Mouse (Mus musculus) embryo, embryonic 9.5 days (tissue): ENCODE measurements around the gene Bicd2.
"Not testable (repeated sequence)": the region's sequence is repeated elsewhere in the genome, so short reads cannot be mapped to it uniquely, and the experiment has no call there.

Experiments used
- DNase-seq: peaks from one replicate; pipeline ENCODE4 v3.0.0-alpha.2; 2017; ENCODE audit errors: extremely low spot score

The Bicd2 gene

DNA sequence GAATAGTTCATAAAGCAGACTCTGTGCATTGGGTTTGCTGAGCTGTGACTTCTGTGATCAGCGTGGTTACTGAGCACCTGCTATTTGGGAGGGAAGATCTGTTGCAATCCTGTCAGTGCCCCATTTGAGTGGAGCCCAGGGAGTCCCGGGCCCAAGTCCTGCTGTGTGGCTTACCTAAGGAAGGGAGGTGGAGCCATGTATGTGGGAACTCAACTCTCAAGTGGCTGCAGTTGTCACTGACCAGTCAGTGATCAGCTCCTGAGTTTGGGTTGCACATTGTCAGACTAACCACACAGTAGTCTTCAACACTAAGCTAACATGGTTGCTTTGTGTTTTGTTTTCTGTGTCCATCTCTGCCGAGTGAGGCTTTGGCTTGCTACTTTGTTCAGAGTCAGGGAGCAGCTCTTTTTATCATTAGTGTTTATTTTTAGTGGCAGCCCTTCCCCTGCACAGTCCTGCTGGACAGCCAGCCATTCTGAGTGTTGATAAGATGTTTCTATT lies 19.6 kb downstream of the Bicd2 start:
- no peak for DNase-seq

- no peak for DNase-seq
These were observed 21.0 kb downstream of the Bicd2 start for GRCm38 (mm10) chr13:49362364-49362763.

GRCm38 (mm10) chr13:49362804-49363203 lies 21.4 kb downstream of the Bicd2 start:
- DNase-seq, result no peak

GRCm38 (mm10) chr13:49364716-49365115 lies 23.3 kb downstream of the Bicd2 start:
- no peak for DNase-seq

GRCm38 (mm10) chr13:49367657-49368440 lies 26.5 kb downstream of the Bicd2 start:
- DNase-seq, result no peak

- DNase-seq, result no peak
These were observed 28.0 kb downstream of the Bicd2 start for GRCm38 (mm10) chr13:49369404-49369803.

GRCm38 (mm10) chr13:49370216-49370615 lies 28.8 kb downstream of the Bicd2 start:
- DNase-seq, result not testable (repeated sequence)

DNA sequence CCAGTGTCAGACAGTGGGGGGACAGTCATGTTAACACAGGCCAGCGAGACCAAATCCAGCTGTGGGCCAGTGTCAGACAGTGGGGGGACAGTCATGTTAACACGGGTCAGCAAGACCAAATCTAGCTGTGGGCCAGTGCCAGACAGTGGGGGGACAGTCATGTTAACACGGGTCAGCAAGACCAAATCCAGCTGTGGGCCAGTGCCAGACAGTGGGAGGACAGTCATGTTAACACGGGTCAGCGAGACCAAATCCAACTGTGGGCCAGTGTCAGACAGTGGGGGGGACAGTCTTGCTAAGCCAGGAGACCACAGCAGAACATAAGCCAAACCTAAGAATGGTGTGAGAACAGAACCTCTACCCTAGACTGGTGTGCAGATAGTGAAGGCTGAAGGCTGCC lies 29.5 kb downstream of the Bicd2 start:
- not testable (repeated sequence) for DNase-seq

- peak; percentile 54 for DNase-seq
These were observed 30.1 kb downstream of the Bicd2 start for GRCm38 (mm10) chr13:49371428-49371899.

GRCm38 (mm10) chr13:49372370-49373060 lies 31.1 kb downstream of the Bicd2 start:
- no peak for DNase-seq

GRCm38 (mm10) chr13:49374304-49374703 lies 32.9 kb downstream of the Bicd2 start:
- DNase-seq, result no peak

DNA sequence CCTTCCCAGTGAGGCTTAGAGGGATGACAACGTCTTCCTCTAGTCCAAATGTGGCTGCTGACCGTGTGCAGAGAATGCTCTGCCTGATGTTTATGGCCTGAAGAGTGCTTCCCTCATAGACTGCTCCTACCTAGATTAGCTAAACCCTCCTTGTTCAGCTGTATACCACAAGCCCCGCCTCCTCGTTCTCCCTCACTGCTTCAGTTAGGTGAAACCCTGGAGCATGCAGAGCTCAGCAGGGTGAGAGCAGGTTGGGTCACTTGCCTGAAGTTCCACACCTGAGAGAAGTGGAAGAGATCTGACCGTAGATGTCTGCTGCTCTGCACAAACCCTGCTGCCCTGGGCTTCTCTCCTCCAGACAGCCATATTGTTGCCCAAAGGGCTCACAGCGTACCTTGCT lies 33.3 kb downstream of the Bicd2 start:
- no peak for DNase-seq

GRCm38 (mm10) chr13:49377608-49378007 lies 36.2 kb downstream of the Bicd2 start:
- DNase-seq, result no peak

- DNase-seq, result no peak
These were observed 37.9 kb downstream of the Bicd2 start for GRCm38 (mm10) chr13:49379301-49379700.

DNA sequence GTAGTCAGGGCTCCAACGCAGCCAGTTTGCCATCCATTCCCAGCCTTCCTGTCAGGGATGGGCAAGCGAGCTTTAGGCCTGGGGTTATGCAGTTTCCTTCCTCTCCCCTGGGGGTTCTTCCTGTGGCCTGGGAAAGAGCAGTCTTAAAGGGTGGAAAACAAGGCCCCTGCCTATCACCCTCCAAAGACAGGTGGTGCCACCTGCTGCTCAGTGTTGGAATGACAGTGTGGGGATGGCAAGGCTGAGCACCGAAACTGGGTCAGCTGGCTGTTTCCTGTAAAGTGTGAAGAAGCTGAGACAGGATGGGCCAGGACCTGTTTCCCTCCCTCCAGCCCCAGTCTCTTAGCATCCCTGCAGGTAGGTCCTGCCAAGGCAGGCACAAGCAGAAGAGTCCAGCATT lies 39.8 kb downstream of the Bicd2 start:
- DNase-seq, result peak; percentile 78

- no peak for DNase-seq
These were observed 41.6 kb downstream of the Bicd2 start for GRCm38 (mm10) chr13:49382997-49383396.

- no peak for DNase-seq
These were observed 43.5 kb downstream of the Bicd2 start for GRCm38 (mm10) chr13:49384751-49385463.

DNA sequence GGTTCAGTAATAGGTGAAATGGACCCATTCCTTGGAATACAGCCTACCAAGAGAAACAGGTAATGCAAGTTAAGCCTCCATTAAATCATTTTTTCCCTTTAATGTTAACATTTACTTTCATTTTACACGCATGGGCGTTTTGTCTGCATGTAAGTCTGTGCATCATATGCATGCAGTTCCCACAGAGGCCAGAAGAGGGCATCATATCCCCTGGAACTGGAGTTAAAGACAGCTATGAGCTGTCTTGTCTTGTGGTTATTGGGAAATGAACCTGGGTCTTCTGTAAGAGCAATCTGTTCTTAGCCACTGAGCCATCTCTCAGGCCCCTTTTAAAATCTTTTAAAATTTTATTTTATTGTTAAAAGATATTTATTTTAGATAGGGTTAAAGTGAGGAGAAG lies 50.0 kb downstream of the Bicd2 start:
- DNase-seq, result no peak

DNA sequence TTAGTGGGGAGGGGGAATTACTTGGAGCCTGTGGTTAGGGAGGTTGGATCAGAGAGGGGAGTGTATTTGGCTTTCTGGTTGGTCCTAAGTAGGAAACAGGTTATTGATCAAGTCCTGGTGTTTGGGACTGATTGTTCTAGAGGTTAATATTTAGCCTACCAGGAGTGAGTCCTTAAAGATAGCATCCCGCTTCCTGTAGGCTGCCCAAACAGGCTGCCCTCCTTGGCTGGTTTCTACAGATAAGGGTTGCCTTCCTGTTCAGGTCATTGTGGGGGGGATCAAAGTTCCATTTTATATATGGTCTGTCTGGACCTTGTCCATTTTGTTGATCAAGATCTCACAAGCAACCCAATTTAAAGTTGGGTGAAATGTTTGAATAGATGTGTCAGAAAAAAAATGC lies 52.2 kb downstream of the Bicd2 start:
- DNase-seq, result no peak

DNA sequence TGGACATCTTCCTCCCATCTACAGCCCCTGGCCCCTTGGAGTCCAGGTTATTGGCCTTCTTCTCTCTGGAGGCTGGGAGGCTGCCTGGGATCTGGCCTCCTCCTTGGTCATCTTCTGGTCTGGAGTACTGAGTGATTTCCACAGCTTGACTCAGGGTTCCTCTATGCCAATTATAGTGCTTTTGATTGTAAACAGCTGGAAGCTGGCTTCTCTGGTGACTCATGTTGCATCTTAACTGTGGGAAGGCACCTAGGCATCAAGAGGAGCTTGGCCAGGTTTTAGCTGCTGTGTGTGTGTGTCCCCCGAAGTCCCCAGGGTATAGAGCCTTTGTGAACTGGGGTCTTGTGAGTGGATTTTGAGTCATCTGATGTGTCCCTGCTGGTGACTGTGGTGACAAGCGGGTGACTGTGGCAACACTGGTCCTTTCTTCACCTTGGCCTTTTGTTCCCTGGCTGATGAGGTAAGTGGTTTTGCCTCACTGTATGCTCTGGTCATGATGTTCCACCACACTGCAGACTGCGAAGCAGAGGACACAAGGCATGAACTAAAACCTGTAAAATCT lies 53.6 kb downstream of the Bicd2 start:
- no peak for DNase-seq

- no peak for DNase-seq
These were observed 55.4 kb downstream of the Bicd2 start for GRCm38 (mm10) chr13:49396798-49397197.

DNA sequence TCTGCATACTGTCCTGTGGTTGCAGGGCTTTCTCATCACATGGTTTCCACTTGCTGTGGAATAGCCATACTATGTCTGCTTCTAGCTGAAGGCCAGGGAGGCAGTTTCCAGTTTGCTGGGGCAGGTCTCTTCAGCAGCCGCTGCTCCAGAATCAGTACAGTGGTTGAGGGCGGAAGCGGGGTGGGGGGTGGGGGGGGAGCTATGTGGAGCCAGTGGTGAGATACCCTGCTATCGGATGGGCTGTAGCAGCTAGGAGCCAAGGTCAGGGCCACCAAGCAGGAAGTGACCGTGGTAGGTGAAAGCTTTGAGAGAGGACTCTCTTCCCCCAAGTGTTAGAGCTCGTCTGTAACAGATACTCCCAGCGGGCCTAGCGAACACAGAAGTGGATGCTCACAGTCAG lies 56.8 kb downstream of the Bicd2 start:
- DNase-seq, result no peak
